Mouse (Mus musculus): ENCODE results near the gene Zbtb20. TPM values are rescaled to one million over a fixed set of nuclear protein-coding genes. Genes with fewer than 3 reads are reported as not detected.

The Zbtb20 gene
- polyA plus RNA-seq, 1 experiment from 2014 or later, result 24.0 TPM

DNA sequence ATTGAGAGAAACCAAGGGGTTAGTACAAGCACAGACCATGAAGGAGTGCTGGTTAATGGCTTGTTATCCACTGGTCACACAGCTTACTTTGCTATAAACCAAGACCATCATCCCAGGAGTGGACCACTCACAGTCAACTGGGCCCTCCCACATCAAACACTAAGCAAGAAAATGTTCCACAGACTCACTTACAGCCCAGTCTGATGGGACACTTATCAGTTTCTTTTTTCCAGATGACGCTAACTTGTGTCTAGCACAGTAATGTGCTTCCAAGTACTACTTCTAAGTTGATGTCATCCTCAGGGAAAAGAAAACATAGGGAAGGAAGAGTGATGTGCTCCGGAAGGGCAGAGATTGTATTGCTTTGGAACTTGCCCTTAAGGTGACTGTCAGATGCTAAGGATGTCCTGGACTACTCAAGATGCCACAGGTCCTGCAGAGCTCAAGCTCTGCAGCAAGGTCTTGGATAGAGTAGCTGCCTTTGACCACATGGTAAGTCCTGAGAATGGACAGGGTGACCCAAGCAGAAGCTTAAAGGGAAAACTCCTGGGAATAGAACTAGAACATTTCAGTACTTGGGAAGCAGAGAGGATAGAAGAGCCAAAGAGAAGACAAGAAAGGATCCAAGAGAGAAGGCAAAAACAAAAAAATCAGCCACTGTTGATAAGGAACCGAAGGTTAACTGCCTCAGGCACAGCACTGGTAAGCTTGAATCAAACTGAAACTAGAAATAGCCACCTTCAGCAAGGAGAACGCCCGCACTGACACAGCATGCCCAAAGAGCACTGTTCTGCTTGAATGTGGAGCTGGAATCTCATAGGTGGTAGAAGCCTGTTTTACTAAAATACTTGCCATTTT lies 556.1 kb downstream of the Zbtb20 start:
- Histone ChIP-seq H3K27ac (replicated peaks) (no peak overlapping the region), H3K9ac (no peak overlapping the region), H3K4me1 (no peaks in the 10 kb centered on the region), H3K9me3 (replicated peaks) (no peaks in the 10 kb centered on the region), H3K27me3 (no peaks in the 10 kb centered on the region), H3K4me2 (replicated peaks) (no peak overlapping the region), H3K4me3 (replicated peaks) (no peak overlapping the region), H3K36me3 (no peaks in the 10 kb centered on the region)
- 65% methylated on average over 5 of the region's 5 CpGs for WGBS
- ATAC-seq (ENCODE audit: insufficient number of reproducible peaks, low FRiP score, low TSS enrichment, low read depth), result no peak

- H3K27me3 ChIP-seq, result no peaks in the 10 kb centered on the region
- H3K4me3 ChIP-seq (replicated peaks), result no peak overlapping the region
- ATAC-seq (ENCODE audit: insufficient number of reproducible peaks, low FRiP score, low TSS enrichment, low read depth), result no peak
- H3K4me2 ChIP-seq (replicated peaks), result no peak overlapping the region
- H3K4me1 ChIP-seq, result no peaks in the 10 kb centered on the region
- no peak overlapping the region for H3K9ac ChIP-seq
- H3K27ac ChIP-seq (replicated peaks), result no peak overlapping the region
- no peaks in the 10 kb centered on the region for H3K9me3 ChIP-seq (replicated peaks)
- WGBS, result 48% methylated on average over 3 of the region's 3 CpGs
- no peaks in the 10 kb centered on the region for H3K36me3 ChIP-seq
These were observed 559.3 kb downstream of the Zbtb20 start for GRCm38 (mm10) chr16:43434941-43435340.

- no peak overlapping the region for H3K27ac ChIP-seq (replicated peaks)
- 70% methylated on average over 8 of the region's 8 CpGs for WGBS
- H3K36me3 ChIP-seq, result no peaks in the 10 kb centered on the region
- H3K9ac ChIP-seq, result no peak overlapping the region
- no peak overlapping the region for H3K4me3 ChIP-seq (replicated peaks)
- H3K4me2 ChIP-seq (replicated peaks), result no peak overlapping the region
- ATAC-seq (ENCODE audit: insufficient number of reproducible peaks, low FRiP score, low TSS enrichment, low read depth), result no peak
- no peaks in the 10 kb centered on the region for H3K9me3 ChIP-seq (replicated peaks)
- no peaks in the 10 kb centered on the region for H3K4me1 ChIP-seq
- H3K27me3 ChIP-seq, result no peaks in the 10 kb centered on the region
These were observed 563.2 kb downstream of the Zbtb20 start for GRCm38 (mm10) chr16:43438878-43439371.

DNA sequence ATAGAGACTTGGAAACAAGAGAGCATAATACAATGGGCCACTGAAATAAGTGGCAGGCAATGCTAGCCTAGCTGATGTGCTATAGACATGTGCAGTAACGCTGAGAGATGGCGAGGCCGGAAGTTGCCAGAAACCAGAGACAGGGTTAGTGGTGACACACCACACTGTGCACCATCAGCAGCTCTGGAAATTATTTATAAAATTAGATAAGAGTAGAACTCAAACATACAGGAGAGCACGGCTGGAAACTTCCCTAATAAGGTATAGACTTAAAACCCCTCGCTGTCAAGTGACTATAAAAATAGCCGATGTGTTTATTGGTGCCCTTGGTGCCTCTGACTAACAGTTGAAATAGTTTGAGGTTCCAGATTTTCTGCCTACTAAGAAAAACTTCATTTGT lies 565.7 kb downstream of the Zbtb20 start:
- Histone ChIP-seq H3K27ac (replicated peaks) (no peak overlapping the region), H3K27me3 (no peaks in the 10 kb centered on the region), H3K4me2 (replicated peaks) (no peak overlapping the region), H3K4me3 (replicated peaks) (no peak overlapping the region), H3K9me3 (replicated peaks) (no peaks in the 10 kb centered on the region), H3K4me1 (no peaks in the 10 kb centered on the region), H3K9ac (no peak overlapping the region), H3K36me3 (no peaks in the 10 kb centered on the region)
- 83% methylated on average over 6 of the region's 6 CpGs for WGBS
- no peak for ATAC-seq (ENCODE audit: insufficient number of reproducible peaks, low FRiP score, low TSS enrichment, low read depth)

- no peak overlapping the region for H3K9ac ChIP-seq
These were observed 567.4 kb downstream of the Zbtb20 start for GRCm38 (mm10) chr16:43443034-43443433.

GRCm38 (mm10) chr16:43448141-43448981 lies 572.7 kb downstream of the Zbtb20 start:
- Histone ChIP-seq H3K36me3 (no peaks in the 10 kb centered on the region), H3K27me3 (no peaks in the 10 kb centered on the region), H3K9ac (no peak overlapping the region), H3K4me3 (replicated peaks) (no peak overlapping the region), H3K9me3 (replicated peaks) (no peaks in the 10 kb centered on the region), H3K27ac (replicated peaks) (no peak overlapping the region), H3K4me2 (replicated peaks) (no peak overlapping the region), H3K4me1 (no peaks in the 10 kb centered on the region)
- no peak for ATAC-seq (ENCODE audit: insufficient number of reproducible peaks, low FRiP score, low TSS enrichment, low read depth)
- 87% methylated on average over 5 of the region's 5 CpGs for WGBS

More at GRCm38 (mm10) chr16:43443034-43443433, 567.4 kb downstream of the Zbtb20 start:
- H3K27me3 ChIP-seq, result no peaks in the 10 kb centered on the region
- H3K9me3 ChIP-seq (replicated peaks), result no peaks in the 10 kb centered on the region
- H3K4me1 ChIP-seq, result no peaks in the 10 kb centered on the region
- WGBS, result 88% methylated on average over 2 of the region's 2 CpGs
- no peak overlapping the region for H3K4me3 ChIP-seq (replicated peaks)
- no peak overlapping the region for H3K4me2 ChIP-seq (replicated peaks)
- no peak for ATAC-seq (ENCODE audit: insufficient number of reproducible peaks, low FRiP score, low TSS enrichment, low read depth)
- no peak overlapping the region for H3K27ac ChIP-seq (replicated peaks)
- no peaks in the 10 kb centered on the region for H3K36me3 ChIP-seq

- 49% methylated on average over 4 of the region's 4 CpGs for WGBS
- no peaks in the 10 kb centered on the region for H3K36me3 ChIP-seq
- no peaks in the 10 kb centered on the region for H3K27me3 ChIP-seq
These were observed 578.8 kb downstream of the Zbtb20 start for GRCm38 (mm10) chr16:43454370-43454934.

GRCm38 (mm10) chr16:43456446-43457172 lies 580.9 kb downstream of the Zbtb20 start:
- H3K36me3 ChIP-seq, result no peaks in the 10 kb centered on the region
- no peaks in the 10 kb centered on the region for H3K4me1 ChIP-seq
- H3K4me3 ChIP-seq (replicated peaks), result no peak overlapping the region
- no peaks in the 10 kb centered on the region for H3K27me3 ChIP-seq
- no peak overlapping the region for H3K27ac ChIP-seq (replicated peaks)
- H3K9ac ChIP-seq, result no peak overlapping the region
- H3K9me3 ChIP-seq (replicated peaks), result no peaks in the 10 kb centered on the region
- ATAC-seq (ENCODE audit: insufficient number of reproducible peaks, low FRiP score, low TSS enrichment, low read depth), result no peak
- H3K4me2 ChIP-seq (replicated peaks), result no peak overlapping the region
- WGBS, result 71% methylated on average over 8 of the region's 8 CpGs

More at GRCm38 (mm10) chr16:43454370-43454934, 578.8 kb downstream of the Zbtb20 start:
- Histone ChIP-seq H3K4me1 (no peaks in the 10 kb centered on the region), H3K4me3 (replicated peaks) (no peak overlapping the region), H3K4me2 (replicated peaks) (no peak overlapping the region), H3K9me3 (replicated peaks) (no peaks in the 10 kb centered on the region), H3K27ac (replicated peaks) (no peak overlapping the region), H3K9ac (no peak overlapping the region)
- ATAC-seq (ENCODE audit: insufficient number of reproducible peaks, low FRiP score, low TSS enrichment, low read depth), result no peak

- Histone ChIP-seq H3K4me3 (replicated peaks) (no peak overlapping the region), H3K4me2 (replicated peaks) (no peak overlapping the region), H3K9me3 (replicated peaks) (no peaks in the 10 kb centered on the region), H3K9ac (no peak overlapping the region), H3K36me3 (no peaks in the 10 kb centered on the region), H3K4me1 (0 out of 2 replicates have a peak, but pooled peaks cover 4% of the 10 kb centered on the region), H3K27ac (replicated peaks) (no peak overlapping the region), H3K27me3 (no peaks in the 10 kb centered on the region)
- no peak for ATAC-seq (ENCODE audit: insufficient number of reproducible peaks, low FRiP score, low TSS enrichment, low read depth)
- 68% methylated on average over 8 of the region's 8 CpGs for WGBS
These were observed 582.1 kb downstream of the Zbtb20 start for GRCm38 (mm10) chr16:43457814-43458213.

DNA sequence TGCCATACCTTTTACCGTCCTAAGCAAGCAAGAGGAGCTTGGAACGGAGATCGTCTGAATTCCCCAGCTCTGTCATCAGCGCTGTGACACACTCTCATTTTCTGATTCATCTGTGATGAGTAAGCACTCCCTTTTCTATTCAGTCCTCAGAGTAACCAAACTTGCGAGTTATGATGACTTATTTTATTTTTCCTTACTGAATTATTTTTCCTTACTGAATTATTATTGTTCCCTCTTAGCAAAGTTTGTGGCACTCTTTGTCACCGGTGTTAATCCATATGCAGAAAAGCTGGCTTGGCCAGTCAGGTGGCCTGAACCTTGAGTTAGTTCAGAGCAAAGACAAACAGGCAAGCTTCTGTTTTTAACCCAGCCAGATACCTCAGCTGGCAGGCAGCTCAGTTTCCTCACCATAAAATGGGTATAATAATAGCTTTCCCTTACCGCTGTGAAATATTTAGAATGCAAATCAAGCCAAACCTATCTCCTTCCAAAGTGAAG lies 583.1 kb downstream of the Zbtb20 start:
- H3K4me3 ChIP-seq (replicated peaks), result no peak overlapping the region
- no peaks in the 10 kb centered on the region for H3K27me3 ChIP-seq
- H3K36me3 ChIP-seq, result no peaks in the 10 kb centered on the region
- ATAC-seq (ENCODE audit: insufficient number of reproducible peaks, low FRiP score, low TSS enrichment, low read depth), result no peak
- H3K27ac ChIP-seq (replicated peaks), result no peak overlapping the region
- H3K9me3 ChIP-seq (replicated peaks), result no peaks in the 10 kb centered on the region
- WGBS, result 64% methylated on average over 7 of the region's 7 CpGs
- 0 out of 2 replicates have a peak, but pooled peaks cover 4% of the 10 kb centered on the region for H3K4me1 ChIP-seq
- H3K4me2 ChIP-seq (replicated peaks), result no peak overlapping the region
- H3K9ac ChIP-seq, result no peak overlapping the region

All from embryonic facial prominence, embryonic 15.5 days (tissue).